Mouse (Mus musculus) left cerebral cortex, adult 18-20 months (tissue): ENCODE measurements around the gene Evx2. TPM values are rescaled to one million over a fixed set of nuclear protein-coding genes. Genes with fewer than 3 reads are reported as not detected.

ENCODE experiments used
- DNase-seq, 2 experiments: peaks; one replicate each; pipeline ENCODE4 v3.0.0; 2021 to 2022; ENCODE audit warnings: low spot score in 2 of 2, mixed read lengths in 1 of 2
- microRNA-seq, 2 experiments: library from miRNA; unstranded; fragments of <30 nt; microRNA quantifications; one replicate each; pipeline ENCODE4 v1.2.0; 2021
- total RNA-seq, 2 experiments: library from RNA; stranded (reverse); gene quantifications; 2 replicates each; pipeline ENCODE4 v1.2.3; 2021

Gene Evx2
- total RNA-seq, 2 experiments from 2014 or later, result not detected

DNA sequence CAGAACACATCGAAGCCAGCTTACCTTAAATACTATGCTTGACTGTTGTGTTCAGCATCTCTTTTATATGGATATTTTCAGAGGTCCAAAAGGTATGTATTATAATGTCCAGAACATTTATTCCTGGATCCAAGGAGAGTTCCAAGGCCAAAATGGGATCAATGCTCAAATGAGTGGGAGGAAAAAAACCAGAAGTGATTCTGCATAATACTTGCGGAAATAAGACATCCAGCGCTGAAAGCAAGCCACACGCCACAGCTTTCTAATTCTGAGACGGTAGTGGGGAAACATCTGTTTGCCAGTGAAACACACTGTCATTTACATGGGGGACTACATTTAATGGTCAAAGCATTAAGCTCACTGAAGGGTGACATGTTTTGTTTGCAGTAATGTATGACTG, 16.9 kb downstream of the Evx2 start:
- no peak for DNase-seq

DNA sequence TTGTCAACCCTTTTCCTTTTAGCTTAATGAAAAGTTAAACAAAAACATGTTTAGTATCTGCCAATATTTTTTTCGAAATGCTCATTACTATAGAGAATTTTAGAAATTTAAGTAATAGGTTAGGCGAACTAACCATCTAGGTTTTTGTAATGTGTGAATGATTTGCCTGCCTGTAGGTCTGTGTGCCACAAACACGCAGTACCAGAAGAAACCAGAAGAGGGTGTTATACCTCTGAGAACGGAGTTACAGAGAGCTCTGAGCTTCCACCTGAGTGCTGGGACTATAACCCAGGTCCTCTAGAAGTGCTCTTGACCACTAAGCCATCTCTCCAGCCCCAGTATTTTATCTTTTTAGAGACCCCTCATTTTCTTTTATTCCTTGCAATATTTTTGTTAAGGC, 23.9 kb downstream of the Evx2 start:
- no peak for DNase-seq

DNA sequence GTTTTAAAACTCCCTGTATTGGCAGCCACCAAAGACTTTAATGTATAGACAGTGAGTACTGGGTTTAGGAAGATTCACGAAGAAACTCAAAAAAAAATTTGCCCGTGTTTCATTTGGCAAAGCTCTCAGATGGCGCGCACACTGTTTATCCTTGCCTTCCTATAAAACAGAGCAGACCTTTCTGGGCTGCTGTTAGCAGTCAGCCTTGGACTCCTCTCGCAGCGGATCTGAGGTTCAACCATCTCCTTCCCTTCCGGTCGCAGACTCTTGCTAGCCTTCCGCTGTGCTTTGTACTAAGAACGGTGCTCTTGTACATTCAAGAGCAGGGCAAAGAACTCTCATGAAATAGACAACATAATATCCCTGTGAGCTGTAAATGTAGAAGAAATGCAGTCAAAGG, 39.0 kb downstream of the Evx2 start:
- no peak for DNase-seq

DNA sequence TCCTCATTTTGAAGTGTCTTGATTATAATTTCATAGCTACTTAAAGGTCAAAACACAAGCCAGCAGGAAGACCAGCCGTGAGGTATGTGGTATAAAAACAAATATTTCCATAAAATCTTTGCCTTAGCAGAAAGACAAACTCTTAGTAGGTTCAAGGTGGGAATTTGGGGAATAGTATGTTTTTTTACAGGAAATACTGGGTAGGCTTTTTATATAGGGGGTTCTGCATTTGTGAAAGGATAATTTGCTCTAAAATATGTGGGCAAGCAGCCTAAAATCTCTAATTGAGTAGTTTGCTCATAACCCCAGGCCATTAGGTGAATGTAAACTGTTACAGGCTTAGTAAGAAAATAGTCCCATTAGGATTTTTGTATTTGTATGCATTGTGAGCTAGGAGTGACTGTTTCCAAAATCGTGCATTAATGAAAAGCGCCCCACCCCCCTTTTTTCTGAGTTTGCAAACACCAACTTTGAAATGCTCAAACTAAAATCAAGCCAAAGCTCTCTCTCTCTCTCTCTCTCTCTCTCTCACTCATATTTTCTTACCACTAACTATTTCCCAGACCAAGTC, 39.6 kb downstream of the Evx2 start:
- no peak for DNase-seq

DNA sequence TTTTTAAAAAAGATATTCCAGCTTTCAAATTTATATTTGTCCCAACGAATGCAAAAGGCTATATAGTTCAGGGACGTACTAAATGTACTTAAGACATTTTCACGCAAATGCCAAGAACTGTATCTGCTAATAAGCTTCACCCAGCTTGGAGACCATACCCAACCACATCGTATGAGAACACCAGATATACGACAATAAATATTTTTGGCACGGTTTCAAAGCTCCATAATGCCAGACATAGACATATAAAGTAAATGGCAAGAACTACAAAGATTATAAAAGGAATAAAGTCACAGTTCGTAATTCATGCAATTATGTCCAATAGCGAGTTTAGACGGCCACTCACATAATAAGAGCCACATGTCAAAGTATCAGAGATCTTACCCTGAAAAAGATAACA, 41.7 kb downstream of the Evx2 start:
- DNase-seq, result no peak

DNA sequence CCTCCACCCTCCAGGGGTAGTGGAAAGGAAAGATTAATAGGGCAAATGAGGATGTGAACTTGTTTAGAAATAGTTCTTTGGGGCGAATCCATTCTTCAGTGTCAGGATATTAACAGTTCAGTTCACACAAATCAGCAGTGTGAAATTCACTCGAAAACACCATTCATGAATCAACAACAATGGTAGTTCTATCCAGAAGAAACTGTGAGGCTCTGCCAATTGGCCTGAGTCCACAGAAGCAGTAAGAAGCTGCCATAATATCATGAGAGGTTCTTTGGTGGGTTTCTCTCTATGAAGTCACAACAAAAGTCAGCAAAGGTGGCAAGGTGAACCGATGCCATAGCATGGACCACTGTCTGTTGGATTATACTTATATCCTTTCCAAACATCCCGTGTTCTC, 48.0 kb downstream of the Evx2 start:
- no peak for DNase-seq

DNA sequence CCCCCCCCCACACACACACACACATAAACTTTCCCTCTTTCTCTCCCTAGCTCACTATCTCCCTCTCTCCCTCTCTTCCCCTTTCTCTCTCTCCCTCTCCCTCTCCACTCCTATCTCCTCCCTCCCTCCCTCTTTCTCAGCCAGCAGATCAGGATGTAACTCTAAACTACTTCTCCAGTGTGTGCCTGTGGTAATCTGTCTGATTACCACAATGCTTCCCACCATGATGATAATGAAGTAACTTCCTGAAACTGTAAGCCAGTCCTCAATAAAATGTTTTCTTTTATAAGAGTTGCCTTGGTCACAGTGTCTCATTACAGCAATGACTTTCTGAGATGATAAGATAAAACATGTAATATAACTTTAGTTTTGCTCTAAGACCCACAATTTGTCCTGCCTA, 50.0 kb downstream of the Evx2 start:
- no peak for DNase-seq

DNA sequence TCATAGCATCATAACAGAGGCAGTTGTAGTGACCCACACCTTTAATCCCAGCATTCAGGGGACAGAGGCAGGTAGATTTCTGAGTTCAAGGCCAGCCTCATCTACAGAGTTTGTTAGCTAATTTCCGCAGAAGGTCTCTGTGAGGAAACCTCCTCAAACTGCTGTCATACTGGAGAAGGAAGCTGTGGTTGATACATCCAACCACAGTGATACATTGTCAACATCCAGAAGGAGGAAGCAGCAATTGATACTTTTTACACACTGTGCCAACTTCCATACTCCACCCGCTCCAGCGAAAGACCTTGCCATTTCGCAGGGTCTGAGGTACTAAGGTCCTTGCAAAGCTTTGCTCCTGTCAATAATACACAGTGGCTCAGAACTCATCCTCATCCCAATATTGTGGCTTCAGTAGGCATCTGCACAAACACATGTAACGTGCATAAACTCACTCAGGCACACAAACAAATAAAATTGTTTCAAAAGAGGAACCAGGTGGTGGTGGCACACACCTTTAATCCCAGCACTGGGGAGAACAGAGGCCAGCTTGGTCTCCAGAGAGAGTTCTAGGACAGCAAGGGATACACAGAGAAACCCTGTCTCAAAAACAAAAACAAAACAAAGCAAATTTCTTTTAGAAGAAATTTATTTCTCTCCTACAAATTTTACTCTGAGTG, 53.1 kb downstream of the Evx2 start:
- no peak for DNase-seq

DNA sequence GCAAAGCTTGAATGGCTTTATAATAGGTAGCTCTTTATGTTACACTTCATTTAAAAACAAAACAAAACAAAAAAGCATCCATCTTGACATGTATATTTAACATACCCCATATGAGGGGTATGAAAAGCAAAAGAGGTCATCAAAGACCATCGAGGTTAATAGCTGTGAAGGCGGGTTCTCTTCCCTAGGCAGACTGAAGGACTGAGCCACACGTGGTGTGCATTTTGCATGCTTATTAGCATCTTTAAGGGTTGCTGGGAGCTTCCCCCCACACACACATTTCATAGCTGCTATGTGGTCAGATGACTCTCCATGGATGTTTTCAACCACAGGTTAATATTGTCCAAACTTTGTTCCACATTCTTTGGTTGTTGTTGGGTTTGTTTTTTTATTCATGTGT, 55.3 kb downstream of the Evx2 start:
- DNase-seq, result no peak

Small RNAs within 50 kb of the gene (microRNA-seq; reads per million reads assigned to microRNA genes)
- 0 reads per million in 2 experiments for gene Gm44463

Other genes with a start within 250 kb of the Evx2 start
- gene Lnpk, start 80.1 kb downstream of the Evx2 start, total RNA-seq, result 10 to 100 TPM; 67.4 to 78.8 TPM
- gene Hoxd13, start 8.8 kb upstream of the Evx2 start, total RNA-seq, result not detected
- not detected for gene Hoxd12, start 15.5 kb upstream of the Evx2 start, total RNA-seq
- gene Hoxd11, start 20.0 kb upstream of the Evx2 start, total RNA-seq, result not detected
- not detected for gene Hoxd10, start 32.4 kb upstream of the Evx2 start, total RNA-seq
- not detected for gene Hoxd9, start 38.2 kb upstream of the Evx2 start, total RNA-seq
- not detected for gene Hoxd8, start 45.1 kb upstream of the Evx2 start, total RNA-seq
- not detected for gene Hoxd3, start 52.4 kb upstream of the Evx2 start, total RNA-seq
- not detected for gene Hoxd4, start 52.4 kb upstream of the Evx2 start, total RNA-seq
- gene Gm28230, start 67.2 kb upstream of the Evx2 start, total RNA-seq, result not detected
- not detected for gene Hoxd1, start 103.4 kb upstream of the Evx2 start, total RNA-seq
- gene Mtx2, start 166.2 kb upstream of the Evx2 start, total RNA-seq, result 10 to 100 TPM; 44.0 to 47.6 TPM